Mouse (Mus musculus) heart, postnatal 36 days (tissue): Measurements from ENCODE around the gene Prmt3. TPM values are rescaled to one million over a fixed set of nuclear protein-coding genes. Genes with fewer than 3 reads are reported as not detected.

ENCODE experiments used
- DNase-seq, 2 experiments: peaks; one replicate each; pipeline ENCODE4 v3.0.0; 2021 to 2022
- intact Hi-C: fragments of 180-260 bp; cut with DNase I; formaldehyde crosslinking; loops from one replicate; pipeline ENCODE4 v1.15.1; 2025
- total RNA-seq, 2 experiments: library from RNA; stranded (reverse); gene quantifications; 2 replicates each; pipeline ENCODE4 v1.2.3; 2021

The Prmt3 gene
- total RNA-seq, 2 experiments from 2014 or later, result 11.9 to 13.8 TPM

GRCm38 (mm10) chr7:49787383-49787645 lies 9.2 kb downstream of the Prmt3 start:
- intact Hi-C loops, result no loop called here
- no peak for DNase-seq

- no peak for DNase-seq
- intact Hi-C loops, result no loop called here
These were observed 16.2 kb downstream of the Prmt3 start for GRCm38 (mm10) chr7:49794304-49794703.

GRCm38 (mm10) chr7:49797171-49797570 lies 19.0 kb downstream of the Prmt3 start:
- DNase-seq, result no peak
- intact Hi-C loops, result no loop called here

- no peak for DNase-seq
- intact Hi-C loops, result no loop called here
These were observed 25.4 kb downstream of the Prmt3 start for GRCm38 (mm10) chr7:49803511-49803910.

GRCm38 (mm10) chr7:49804638-49805165 lies 26.6 kb downstream of the Prmt3 start:
- intact Hi-C loops, result no loop called here
- DNase-seq, result no peak

GRCm38 (mm10) chr7:49805618-49806017 lies 27.5 kb downstream of the Prmt3 start:
- intact Hi-C loops, result no loop called here

GRCm38 (mm10) chr7:49807093-49807682 lies 29.0 kb downstream of the Prmt3 start:
- DNase-seq, result no peak
- intact Hi-C loops, result no loop called here

More at GRCm38 (mm10) chr7:49805618-49806017, 27.5 kb downstream of the Prmt3 start:
- DNase-seq, result no peak

- intact Hi-C loops, result no loop called here
- DNase-seq, result no peak
These were observed 29.9 kb downstream of the Prmt3 start for GRCm38 (mm10) chr7:49807846-49808622.

- no peak for DNase-seq
- intact Hi-C loops, result no loop called here
These were observed 31.0 kb downstream of the Prmt3 start for GRCm38 (mm10) chr7:49809100-49809499.

GRCm38 (mm10) chr7:49809562-49809961 lies 31.4 kb downstream of the Prmt3 start:
- intact Hi-C loops, result no loop called here
- DNase-seq, result no peak

- no peak for DNase-seq
- intact Hi-C loops, result no loop called here
These were observed 33.2 kb downstream of the Prmt3 start for GRCm38 (mm10) chr7:49811346-49811745.

- DNase-seq, result no peak
- intact Hi-C loops, result no loop called here
These were observed 41.2 kb downstream of the Prmt3 start for GRCm38 (mm10) chr7:49819393-49819792.

- intact Hi-C loops, result no loop called here
- DNase-seq, result no peak
These were observed 43.2 kb downstream of the Prmt3 start for GRCm38 (mm10) chr7:49821370-49821769.

GRCm38 (mm10) chr7:49822028-49822427 lies 43.9 kb downstream of the Prmt3 start:
- DNase-seq, result no peak
- intact Hi-C loops, result no loop called here

- DNase-seq, result no peak
- intact Hi-C loops, result no loop called here
These were observed 45.4 kb downstream of the Prmt3 start for GRCm38 (mm10) chr7:49823595-49823994.

- intact Hi-C loops, result no loop called here
- DNase-seq, result no peak
These were observed 45.9 kb downstream of the Prmt3 start for GRCm38 (mm10) chr7:49824043-49824442.

- DNase-seq, result no peak
- intact Hi-C loops, result no loop called here
These were observed 46.4 kb downstream of the Prmt3 start for GRCm38 (mm10) chr7:49824581-49824980.

GRCm38 (mm10) chr7:49825492-49825891 lies 47.3 kb downstream of the Prmt3 start:
- intact Hi-C loops, result no loop called here
- no peak for DNase-seq

GRCm38 (mm10) chr7:49827920-49828319 lies 49.8 kb downstream of the Prmt3 start:
- intact Hi-C loops, result no loop called here

GRCm38 (mm10) chr7:49842366-49843282 lies 64.5 kb downstream of the Prmt3 start:
- DNase-seq, result no peak
- intact Hi-C loops, result no loop called here

More at GRCm38 (mm10) chr7:49827920-49828319, 49.8 kb downstream of the Prmt3 start:
- DNase-seq, result no peak

GRCm38 (mm10) chr7:49843304-49843933 lies 65.3 kb downstream of the Prmt3 start:
- intact Hi-C loops, result no loop called here

More at GRCm38 (mm10) chr7:49843304-49843933, 65.3 kb downstream of the Prmt3 start:
- no peak for DNase-seq
